Mouse (Mus musculus) MEL (cell line): Measurements from ENCODE around the gene St6galnac5. TPM values are rescaled to one million over a fixed set of nuclear protein-coding genes. Genes with fewer than 3 reads are reported as not detected.

Source experiments
- DNase-seq: peaks from one replicate; pipeline ENCODE4 v3.0.0; 2011; ENCODE audit warnings: low read depth, low spot score
- H3K27ac ChIP-seq: 2 replicates; pipeline ENCODE4 v1.5.1; 2012; ENCODE audit warnings: low read depth, mild to moderate bottlenecking, control low read depth, low read length, moderate library complexity; ENCODE audit not compliant: control insufficient read depth
- H3K27me3 ChIP-seq, 2 experiments: fragments of 150-350 bp in 1 of 2; sonication (generic) in 1 of 2; 2 replicates each; pipeline ENCODE4 v1.6.1; 2012; ENCODE audit warnings: low read length in 2 of 2, mild to moderate bottlenecking in 2 of 2, improper control_type of control experiment in 1 of 2, moderate library complexity in 1 of 2; ENCODE audit not compliant: insufficient read depth in 2 of 2, control insufficient read depth in 1 of 2
- H3K36me3 ChIP-seq, 2 experiments: 2 replicates each; pipeline ENCODE4 v1.6.1; 2012 to 2014; ENCODE audit warnings: low read length in 2 of 2, improper control_type of control experiment in 1 of 2, inconsistent platforms in 1 of 2, mild to moderate bottlenecking in 1 of 2; ENCODE audit not compliant: insufficient read depth in 2 of 2, control insufficient read depth in 1 of 2
- H3K4me1 ChIP-seq, 2 experiments: fragments of 150-350 bp in 1 of 2; sonication (generic) in 1 of 2; 2 replicates each; pipeline ENCODE4 v1.6.1; 2012; ENCODE audit warnings: low read length in 2 of 2, improper control_type of control experiment in 1 of 2, mild to moderate bottlenecking in 1 of 2; ENCODE audit not compliant: insufficient read depth in 2 of 2, control insufficient read depth in 1 of 2
- H3K4me3 ChIP-seq, 2 experiments: fragments of 150-350 bp in 1 of 2; sonication (generic) in 1 of 2; 2 replicates each; pipeline ENCODE4 v1.5.1; 2012; ENCODE audit warnings: low read depth in 2 of 2, low read length in 2 of 2, mild to moderate bottlenecking in 2 of 2, moderate library complexity in 2 of 2, control low read depth in 1 of 2, improper control_type of control experiment in 1 of 2; ENCODE audit not compliant: control insufficient read depth in 1 of 2, insufficient read depth in 1 of 2
- H3K79me2 ChIP-seq: 2 replicates; pipeline ENCODE4 v1.6.1; 2012; ENCODE audit warnings: mild to moderate bottlenecking, low read length, moderate library complexity; ENCODE audit not compliant: control insufficient read depth, poor library complexity, insufficient read depth
- H3K9ac ChIP-seq: 2 replicates; pipeline ENCODE4 v1.6.1; 2012; ENCODE audit warnings: low read depth, mild to moderate bottlenecking, control low read depth, low read length, moderate library complexity; ENCODE audit not compliant: control insufficient read depth, poor library complexity, severe bottlenecking
- H3K9me3 ChIP-seq: fragments of 150-350 bp; sonication (generic); replicated peaks from 2 replicates; pipeline ENCODE4 v1.6.1; 2012; ENCODE audit warnings: mild to moderate bottlenecking, low read length, improper control_type of control experiment, moderate library complexity; ENCODE audit not compliant: insufficient read depth
- BHLHE40 ChIP-seq: IDR thresholded peaks from 2 replicates; pipeline ENCODE4 v1.6.1; 2012; ENCODE audit warnings: low read depth, mild to moderate bottlenecking, inconsistent platforms, low read length, improper control_type of control experiment, borderline replicate concordance
- CHD1 ChIP-seq: IDR thresholded peaks from 2 replicates; pipeline ENCODE4 v1.6.1; 2012; ENCODE audit warnings: low read depth, mild to moderate bottlenecking, inconsistent platforms, low read length, improper control_type of control experiment
- CHD2 ChIP-seq: IDR thresholded peaks from 2 replicates; pipeline ENCODE4 v1.6.1; 2011; ENCODE audit warnings: low read length, improper control_type of control experiment
- CTCF ChIP-seq, 3 experiments: IDR thresholded peaks in 2 of 3; conservative IDR thresholded peaks in 1 of 3; 2 replicates each; pipeline ENCODE4 v1.5.1; 2011 to 2012; ENCODE audit warnings: low read length in 3 of 3, low read depth in 2 of 3, mild to moderate bottlenecking in 2 of 3, improper control_type of control experiment in 1 of 3, inconsistent platforms in 1 of 3, mixed read lengths in 1 of 3, moderate library complexity in 1 of 3; ENCODE audit not compliant: control insufficient read depth in 1 of 3, insufficient read depth in 1 of 3, poor library complexity in 1 of 3, severe bottlenecking in 1 of 3
- E2F4 ChIP-seq: IDR thresholded peaks from 2 replicates; pipeline ENCODE4 v1.6.1; 2011; ENCODE audit warnings: low read depth, low read length, improper control_type of control experiment, borderline replicate concordance
- ELF1 ChIP-seq: IDR thresholded peaks from 2 replicates; pipeline ENCODE4 v1.6.1; 2014; ENCODE audit warnings: low read depth, mild to moderate bottlenecking, inconsistent platforms, low read length, improper control_type of control experiment, moderate library complexity
- EP300 ChIP-seq, 2 experiments: IDR thresholded peaks; 2 replicates each; pipeline ENCODE4 v1.6.1; 2011; ENCODE audit warnings: improper control_type of control experiment in 2 of 2, low read length in 2 of 2, low read depth in 1 of 2, mild to moderate bottlenecking in 1 of 2
- ETS1 ChIP-seq: IDR thresholded peaks from 2 replicates; pipeline ENCODE4 v1.6.1; 2012; ENCODE audit warnings: low read depth, mild to moderate bottlenecking, inconsistent platforms, low read length, improper control_type of control experiment, moderate library complexity
- GABPA ChIP-seq: IDR thresholded peaks from 2 replicates; pipeline ENCODE4 v1.6.1; 2012; ENCODE audit warnings: low read depth, mild to moderate bottlenecking, inconsistent platforms, low read length, improper control_type of control experiment, moderate library complexity
- GATA1 ChIP-seq: IDR thresholded peaks from 2 replicates; pipeline ENCODE4 v1.6.1; 2011; ENCODE audit warnings: low read depth, low read length, improper control_type of control experiment
- HCFC1 ChIP-seq: IDR thresholded peaks from 2 replicates; pipeline ENCODE4 v1.6.1; 2012; ENCODE audit warnings: low read depth, mild to moderate bottlenecking, inconsistent platforms, low read length, improper control_type of control experiment, moderate library complexity
- JUND ChIP-seq: IDR thresholded peaks from 2 replicates; pipeline ENCODE4 v1.6.1; 2011; ENCODE audit warnings: low read depth, mild to moderate bottlenecking, improper control_type of control experiment, low read length
- KAT2A ChIP-seq: conservative IDR thresholded peaks from 2 replicates; pipeline ENCODE4 v1.6.1; 2012; ENCODE audit warnings: low read depth, low read length, improper control_type of control experiment, inconsistent platforms
- MAX ChIP-seq: IDR thresholded peaks from 2 replicates; pipeline ENCODE4 v1.6.1; 2011; ENCODE audit warnings: low read length, improper control_type of control experiment
- MXI1 ChIP-seq: IDR thresholded peaks from 2 replicates; pipeline ENCODE4 v1.6.1; 2011; ENCODE audit warnings: mild to moderate bottlenecking, low read depth, low read length, improper control_type of control experiment
- MYC ChIP-seq: IDR thresholded peaks from 2 replicates; pipeline ENCODE4 v1.6.1; 2011; ENCODE audit warnings: low read depth, mild to moderate bottlenecking, low read length, improper control_type of control experiment, moderate library complexity
- NELFE ChIP-seq: IDR thresholded peaks from 2 replicates; pipeline ENCODE4 v1.6.1; 2011; ENCODE audit warnings: low read depth, low read length, improper control_type of control experiment
- NRF1 ChIP-seq: IDR thresholded peaks from 2 replicates; pipeline ENCODE4 v1.6.1; 2014; ENCODE audit warnings: low read depth, mild to moderate bottlenecking, inconsistent platforms, low read length, improper control_type of control experiment, moderate library complexity; ENCODE audit not compliant: poor library complexity, insufficient read depth, severe bottlenecking
- POLR2AphosphoS2 ChIP-seq: IDR thresholded peaks from 2 replicates; pipeline ENCODE4 v1.6.1; 2011; ENCODE audit warnings: low read length, improper control_type of control experiment
- POLR2AphosphoS5 ChIP-seq: IDR thresholded peaks from 2 replicates; pipeline ENCODE4 v1.6.1; 2012; ENCODE audit warnings: low read depth, borderline replicate concordance, mild to moderate bottlenecking, inconsistent platforms, low read length, moderate library complexity, mixed read lengths
- RAD21 ChIP-seq: IDR thresholded peaks from 2 replicates; pipeline ENCODE4 v1.6.1; 2011; ENCODE audit warnings: mild to moderate bottlenecking, low read depth, low read length, improper control_type of control experiment
- RCOR1 ChIP-seq: IDR thresholded peaks from 2 replicates; pipeline ENCODE4 v1.6.1; 2012; ENCODE audit warnings: low read depth, mild to moderate bottlenecking, inconsistent platforms, low read length, improper control_type of control experiment
- SIN3A ChIP-seq: IDR thresholded peaks from 2 replicates; pipeline ENCODE4 v1.6.1; 2012; ENCODE audit warnings: low read length, improper control_type of control experiment, inconsistent platforms
- SMC3 ChIP-seq: IDR thresholded peaks from 2 replicates; pipeline ENCODE4 v1.6.1; 2011; ENCODE audit warnings: low read depth, low read length, improper control_type of control experiment
- TAL1 ChIP-seq: IDR thresholded peaks from 2 replicates; pipeline ENCODE4 v1.6.1; 2012; ENCODE audit warnings: mild to moderate bottlenecking, inconsistent platforms, low read length, moderate library complexity, mixed read lengths
- TBP ChIP-seq: IDR thresholded peaks from 2 replicates; pipeline ENCODE4 v1.8.0; 2011; ENCODE audit warnings: low read depth, low read length, improper control_type of control experiment
- TCF12 ChIP-seq: IDR thresholded peaks from 2 replicates; pipeline ENCODE4 v1.6.1; 2014; ENCODE audit warnings: low read depth, mild to moderate bottlenecking, inconsistent platforms, low read length, improper control_type of control experiment, moderate library complexity
- USF1 ChIP-seq: IDR thresholded peaks from 2 replicates; pipeline ENCODE4 v1.6.1; 2014; ENCODE audit warnings: low read depth, mild to moderate bottlenecking, inconsistent platforms, low read length, improper control_type of control experiment, moderate library complexity
- USF2 ChIP-seq, 2 experiments: IDR thresholded peaks; 2 replicates each; pipeline ENCODE4 v1.6.1; 2011 to 2012; ENCODE audit warnings: improper control_type of control experiment in 2 of 2, low read length in 2 of 2, borderline replicate concordance in 1 of 2, inconsistent platforms in 1 of 2, low read depth in 1 of 2, mild to moderate bottlenecking in 1 of 2; ENCODE audit not compliant: insufficient read depth in 1 of 2
- ZKSCAN1 ChIP-seq: IDR thresholded peaks from 2 replicates; pipeline ENCODE4 v1.6.1; 2012; ENCODE audit warnings: low read depth, mild to moderate bottlenecking, inconsistent platforms, low read length, improper control_type of control experiment, moderate library complexity
- ZMIZ1 ChIP-seq: IDR thresholded peaks from 2 replicates; pipeline ENCODE4 v1.6.1; 2012; ENCODE audit warnings: low read depth, mild to moderate bottlenecking, inconsistent platforms, low read length, improper control_type of control experiment, moderate library complexity
- ZNF384 ChIP-seq: IDR thresholded peaks from 2 replicates; pipeline ENCODE4 v1.6.1; 2012; ENCODE audit warnings: low read depth, mild to moderate bottlenecking, inconsistent platforms, low read length, improper control_type of control experiment
- polyA plus RNA-seq, 2 experiments: library from polyadenylated mRNA; stranded (reverse) in 1 of 2; unstranded in 1 of 2; fragments of >175 nt in 1 of 2; fragments of >200 nt in 1 of 2; gene quantifications; 2 replicates each; pipeline versions ENCODE4 v1.2.1 to v1.2.4; 2012; ENCODE audit warnings: low replicate concordance in 2 of 2, low read depth in 1 of 2; ENCODE audit not compliant: insufficient read length in 2 of 2, insufficient read depth in 1 of 2, missing spikeins in 1 of 2
- total RNA-seq: library from RNA; depleted of rRNA; stranded (reverse); fragments of 300-350 nt; gene quantifications from 2 replicates; pipeline ENCODE4 v1.2.3, GENCODE M21; 2012

The St6galnac5 gene
- total and polyA plus RNA-seq, 3 experiments: not detected

DNA sequence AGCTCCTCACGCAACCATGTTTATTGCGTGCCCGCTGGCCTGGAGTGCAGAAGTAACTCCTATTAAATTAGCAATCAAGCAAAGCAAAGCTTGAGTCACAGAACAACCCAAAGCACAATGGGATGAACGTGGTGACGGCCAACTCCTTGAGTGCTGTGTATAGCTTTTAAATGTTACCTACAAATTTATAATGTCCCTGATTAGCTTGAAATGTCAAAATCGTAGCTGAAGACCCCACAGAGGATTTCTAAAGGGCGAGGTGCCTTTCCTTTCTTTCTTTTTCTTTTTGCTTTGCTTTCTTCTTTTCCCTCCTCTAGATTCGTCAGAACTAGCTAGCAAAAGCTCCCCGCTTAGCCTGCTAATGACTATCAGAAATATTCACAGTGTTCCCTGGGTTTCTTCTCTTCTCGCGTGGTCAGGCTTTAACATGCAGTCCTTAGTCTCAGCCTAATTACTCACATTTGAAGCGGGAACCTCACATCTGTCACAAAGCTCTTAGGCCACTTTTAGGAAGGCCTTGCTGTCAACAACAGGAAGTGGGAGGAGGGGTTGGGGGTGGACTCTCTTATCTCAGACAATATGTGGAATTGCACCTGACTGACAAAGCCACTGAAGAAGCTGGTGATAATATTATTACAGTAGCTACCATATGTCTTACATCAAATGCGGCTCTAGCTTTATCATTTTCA lies 53.6 kb downstream of the St6galnac5 start (continued):
- TF ChIP-seq MYC (peak; percentile 92), RAD21 (no peak), NELFE (peak; percentile 79), JUND (no peak), POLR2AphosphoS5 (no peak), TAL1 (peak; percentile 57), ZKSCAN1 (no peak), MAX (peak; percentile 87), RCOR1 (peak; percentile 87), E2F4 (no peak), ZNF384 (no peak), EP300 (IDR thresholded peaks at IDR 0.05; ENCODE audit: low read depth in 1 of 2, low read length in 2 of 2) (peak; percentile 88 to 96), HCFC1 (peak; percentile 77), USF1 (peak; percentile 59; the same call in 1 of the 2 replicates), GABPA (no peak), KAT2A (no peak; the same call in 1 of the 2 replicates), ELF1 (peak; percentile 82; the same call in 1 of the 2 replicates), TCF12 (peak; percentile 93), CHD1 (no peak), CTCF (IDR thresholded peaks at IDR 0.05 in 2 of 3, conservative IDR thresholded peaks at IDR 0.05 in 1 of 3; ENCODE audit: control insufficient read depth in 1 of 3, insufficient read depth in 1 of 3, low read depth in 2 of 3, low read length in 3 of 3, poor library complexity in 1 of 3, severe bottlenecking in 1 of 3) (no peak), GATA1 (peak; percentile 94)

DNA sequence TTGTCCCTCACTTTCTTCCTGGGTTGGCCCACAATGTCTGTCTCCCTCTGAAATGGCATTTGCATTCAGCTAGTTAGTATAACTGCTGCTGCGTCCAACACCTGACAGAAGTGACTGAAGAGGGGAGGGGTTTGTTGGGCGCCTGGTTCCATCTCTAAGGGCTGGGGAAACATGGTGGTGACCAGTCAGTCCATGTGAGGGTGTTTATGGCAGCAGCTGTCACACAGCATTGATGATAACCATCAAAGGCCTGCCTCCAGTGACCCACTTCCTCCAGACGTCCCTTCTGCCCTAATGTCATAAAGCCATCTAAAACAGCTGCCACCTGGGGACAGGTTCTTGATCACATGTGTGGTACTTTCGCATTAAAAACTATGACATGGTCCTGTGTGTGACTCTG lies 55.9 kb downstream of the St6galnac5 start:
- peaks cover 9 to 47% of the 10 kb centered on the region in 2 experiments; a peak in 3 of 4 replicates for H3K4me1 ChIP-seq
- H3K9ac ChIP-seq: no peak overlapping the region
- no peak overlapping the region for H3K27ac ChIP-seq
- peaks cover 0 to 38% of the 10 kb centered on the region in 2 experiments; a peak in 2 of 4 replicates for H3K36me3 ChIP-seq
- peaks cover 6% of the 10 kb centered on the region; the same call in 1 of the 2 replicates for H3K79me2 ChIP-seq
- no peak overlapping the region for H3K4me3 ChIP-seq
- H3K27me3 ChIP-seq: no peaks in the 10 kb centered on the region
- DNase-seq: no peak
- H3K9me3 ChIP-seq: no peaks in the 10 kb centered on the region
- TF ChIP-seq ZKSCAN1 (no peak), MXI1 (no peak), ELF1 (no peak), USF1 (no peak), USF2 (IDR thresholded peaks at IDR 0.05; ENCODE audit: borderline replicate concordance in 1 of 2, insufficient read depth in 1 of 2, low read depth in 1 of 2, low read length in 2 of 2) (no peak), E2F4 (no peak), ZMIZ1 (no peak), RCOR1 (no peak), POLR2AphosphoS2 (no peak), TCF12 (0 out of 2 replicates have a peak, but pooled peaks have one; percentile 11), CHD2 (no peak), ZNF384 (no peak), NRF1 (no peak), MAX (no peak), NELFE (no peak), TAL1 (no peak), SIN3A (0 out of 2 replicates have a peak, but pooled peaks have one; percentile 17), CHD1 (no peak), MYC (no peak), TBP (no peak), GATA1 (no peak), ETS1 (0 out of 2 replicates have a peak, but pooled peaks have one; percentile 15), SMC3 (no peak), RAD21 (no peak), BHLHE40 (no peak)
